Mouse (Mus musculus) frontal cortex, postnatal 10 days (tissue): ENCODE results near the gene Asphd1.
"Not testable (repeated sequence)": the region's sequence is repeated elsewhere in the genome, so short reads cannot be mapped to it uniquely, and the experiment has no call there.

Source experiments
- DNase-seq, 2 experiments: peaks; one replicate each; pipeline ENCODE4 v3.0.0; 2022; ENCODE audit warnings: low spot score in 2 of 2, mixed read lengths in 1 of 2

Gene Asphd1

GRCm38 (mm10) chr7:126950647-126951615 lies 1.5 kb upstream of the Asphd1 start:
- no peak for DNase-seq

DNA sequence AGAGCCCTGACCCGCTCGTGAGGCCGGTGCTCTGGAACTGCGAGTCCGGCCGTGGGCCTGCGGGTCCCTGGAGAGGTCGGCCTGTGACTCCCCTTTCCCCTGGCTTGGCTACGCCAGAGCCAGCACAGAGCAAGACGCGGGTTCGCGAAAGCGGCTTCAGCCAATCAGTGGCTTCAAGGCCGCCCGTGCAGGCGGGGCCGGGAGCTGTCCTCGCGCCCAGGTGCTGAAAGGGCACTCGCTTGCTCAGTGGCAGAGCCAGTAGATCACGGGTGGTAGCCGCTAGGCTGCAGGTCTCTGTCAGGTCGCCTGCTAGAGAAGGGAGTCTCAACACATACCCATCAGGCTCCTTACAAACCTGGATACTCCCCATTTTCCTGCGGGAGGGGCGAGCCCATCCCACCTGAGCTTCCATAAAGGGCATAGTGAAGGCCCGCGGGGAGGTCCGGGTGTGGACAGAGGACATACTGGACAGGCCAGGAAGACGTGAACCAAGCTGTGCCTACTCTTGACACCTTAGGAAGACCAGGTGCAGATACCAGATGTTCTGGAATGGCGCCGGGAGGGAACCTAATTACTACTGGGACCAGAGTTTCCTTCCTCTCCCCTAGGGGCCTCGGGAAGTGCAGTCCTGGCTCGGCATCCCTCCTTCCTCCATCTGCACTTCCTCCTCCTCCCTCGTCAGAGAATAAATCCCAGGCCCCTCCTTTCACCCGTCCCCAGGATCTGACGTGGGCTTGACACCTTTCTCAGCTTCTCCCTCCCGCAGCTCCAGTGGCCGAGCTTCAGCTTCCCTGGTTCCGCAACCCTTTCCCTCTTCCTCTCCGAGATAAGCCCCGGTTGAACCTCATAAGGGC lies 638 bp upstream of the Asphd1 start, which contains the start of gene Sez6l2:
Gene Sez6l2, plus strand, starts transcription at position 771 of the 854 bp plus-strand sequence.
- DNase-seq = peak; percentile 77 to 80

GRCm38 (mm10) chr7:126948626-126949025 lies 756 bp downstream of the Asphd1 start:
- no peak for DNase-seq

DNA sequence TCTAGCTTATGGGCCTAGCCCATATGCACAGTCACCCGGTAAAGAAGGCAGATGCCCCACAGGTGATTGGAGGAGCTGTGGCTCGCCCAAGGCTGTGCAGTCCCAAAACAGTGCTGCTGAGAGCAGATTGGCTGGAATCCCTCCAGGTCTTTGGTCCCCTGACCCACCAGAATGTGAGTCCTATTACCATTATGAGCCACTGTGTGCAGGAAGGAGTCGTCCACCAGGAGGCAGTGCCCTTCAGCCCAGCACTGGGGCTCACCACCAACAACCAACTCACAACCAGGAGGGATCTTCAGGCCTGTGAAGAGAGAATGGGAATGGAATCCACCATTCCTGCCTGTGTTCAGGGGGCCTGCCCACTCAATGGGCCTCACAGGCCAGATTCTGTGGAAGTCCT lies 2.9 kb downstream of the Asphd1 start:
- peak in 1 of 2 experiments; percentile 40 for DNase-seq

- no peak for DNase-seq
Measured at GRCm38 (mm10) chr7:126941801-126942200, 7.6 kb downstream of the Asphd1 start.

DNA sequence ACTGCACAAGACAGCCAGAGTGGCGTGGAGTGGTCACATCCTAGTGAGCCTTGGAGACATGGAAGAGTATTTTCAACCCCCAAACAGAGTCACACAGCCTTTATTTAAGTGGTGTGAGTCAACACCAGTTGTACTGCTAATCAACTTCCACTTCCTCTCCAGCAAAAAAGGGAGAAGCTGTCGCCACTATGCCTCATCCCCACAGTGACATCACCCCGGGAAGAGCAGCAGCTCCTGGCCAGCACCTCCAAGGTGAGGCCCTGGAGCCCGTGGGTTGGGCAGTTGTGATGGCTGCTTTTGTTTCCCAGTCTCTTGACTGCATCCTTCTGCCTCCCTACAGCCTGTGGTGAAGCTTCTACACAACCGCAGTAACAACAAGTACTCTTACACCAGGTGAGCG lies 8.2 kb downstream of the Asphd1 start:
- DNase-seq = no peak

DNA sequence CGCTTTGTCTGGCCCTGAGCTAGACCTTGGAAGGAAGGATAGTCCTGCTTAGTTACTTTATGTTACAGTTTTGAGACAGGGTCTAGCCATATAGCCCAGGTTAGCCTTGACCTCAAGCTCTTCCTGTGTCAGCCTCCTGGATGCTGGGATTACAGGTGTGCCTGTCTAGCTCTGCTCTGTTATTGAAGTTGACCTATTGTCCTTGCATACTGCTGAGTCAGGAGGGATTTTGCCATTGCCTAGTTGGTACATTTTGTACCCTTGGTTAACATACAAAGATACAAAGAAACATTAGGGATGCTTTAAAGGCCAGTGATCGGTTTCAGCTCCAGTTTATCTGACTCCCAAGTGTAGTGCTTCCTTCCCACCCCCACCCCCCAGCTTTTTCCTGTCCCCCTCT lies 16.7 kb downstream of the Asphd1 start:
- no peak for DNase-seq

DNA sequence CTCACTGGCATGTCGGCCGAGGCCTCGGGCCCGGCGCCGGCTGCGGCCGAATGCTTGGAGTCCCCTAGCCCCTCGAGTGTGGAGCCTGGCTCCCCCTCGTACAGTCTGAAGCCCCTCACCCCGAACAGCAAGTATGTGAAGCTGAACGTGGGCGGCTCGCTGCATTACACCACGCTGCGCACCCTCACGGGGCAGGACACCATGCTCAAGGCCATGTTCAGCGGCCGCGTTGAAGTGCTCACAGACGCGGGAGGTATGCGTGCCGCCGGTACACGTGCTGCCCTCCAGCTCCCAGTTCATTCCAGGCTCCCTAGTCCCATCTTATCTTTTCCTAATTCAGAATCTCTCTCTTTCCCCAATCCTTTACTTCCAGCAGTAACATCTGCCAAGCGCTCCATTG lies 20.3 kb downstream of the Asphd1 start:
- no peak for DNase-seq

DNA sequence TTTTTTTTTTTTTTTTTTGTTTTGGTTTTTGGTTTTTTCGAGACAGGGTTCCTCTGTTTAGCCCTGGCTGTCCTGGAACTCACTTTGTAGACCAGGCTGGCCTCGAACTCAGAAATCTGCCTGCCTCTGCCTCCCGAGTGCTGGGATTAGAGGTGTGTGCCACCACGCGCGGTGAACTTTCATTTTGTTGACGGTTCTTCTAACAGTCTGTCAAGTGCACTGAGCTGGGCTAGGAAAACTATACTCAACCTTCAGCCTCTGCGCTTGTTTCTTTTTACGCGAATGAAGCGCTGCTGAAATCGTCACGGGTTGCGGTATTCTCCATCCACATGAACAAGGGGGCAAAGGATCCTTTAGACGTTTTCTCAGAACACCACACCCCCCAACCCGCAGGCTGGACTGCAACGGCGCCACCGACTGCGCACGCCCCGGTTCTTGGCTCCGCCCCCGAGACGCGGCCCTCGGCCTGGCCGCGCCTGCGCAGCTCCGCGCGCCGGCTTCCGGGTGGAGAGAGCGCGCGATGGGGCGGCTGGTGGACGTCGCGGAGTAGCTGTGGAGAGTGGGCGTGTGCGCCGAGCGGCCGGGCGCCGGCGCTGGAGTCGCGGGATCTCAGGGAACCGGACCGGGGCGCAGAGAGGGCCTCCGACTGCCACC lies 20.9 kb downstream of the Asphd1 start, which contains the start of gene Kctd13:
Gene Kctd13, plus strand, starts transcription at position 496 of the 654 bp plus-strand sequence.
- DNase-seq = peak; percentile 79 to 88

- no peak for DNase-seq
Measured at GRCm38 (mm10) chr7:126926299-126926698, 23.1 kb downstream of the Asphd1 start.

GRCm38 (mm10) chr7:126923999-126924398 lies 25.4 kb downstream of the Asphd1 start:
- no peak for DNase-seq

GRCm38 (mm10) chr7:126922624-126923060 lies 26.7 kb downstream of the Asphd1 start, which contains the start of gene Tmem219:
TSS of gene Tmem219 (minus strand) at chr7:126922917.
- DNase-seq = peak in 1 of 2 experiments; percentile 22

GRCm38 (mm10) chr7:126921563-126921962 lies 27.8 kb downstream of the Asphd1 start:
- no peak for DNase-seq

- no peak for DNase-seq
Measured at GRCm38 (mm10) chr7:126919973-126920372, 29.4 kb downstream of the Asphd1 start.

- DNase-seq = not testable (repeated sequence)
Measured at GRCm38 (mm10) chr7:126918356-126918755, 31.0 kb downstream of the Asphd1 start.

- DNase-seq = no peak
Measured at GRCm38 (mm10) chr7:126914844-126915243, 34.5 kb downstream of the Asphd1 start.

DNA sequence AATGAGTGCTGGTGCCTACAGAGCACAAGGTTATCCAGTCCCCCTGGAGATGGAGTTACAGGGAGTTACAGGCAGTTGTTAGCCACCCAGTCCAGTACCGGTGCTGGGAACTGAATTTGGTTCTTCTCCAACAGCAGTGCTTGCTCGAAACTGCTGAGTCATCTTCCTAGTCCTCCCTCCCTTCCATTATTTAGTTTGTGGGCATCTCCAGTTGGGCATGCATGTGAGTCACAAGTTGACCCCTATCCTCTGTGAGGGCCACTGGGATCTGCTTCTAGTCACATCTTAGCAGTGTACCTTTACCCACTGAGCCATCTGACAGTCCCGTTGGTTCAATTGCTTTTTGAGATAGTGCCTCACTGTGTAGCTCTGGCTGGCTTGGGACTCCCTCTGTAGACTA lies 43.8 kb downstream of the Asphd1 start:
- DNase-seq = no peak

DNA sequence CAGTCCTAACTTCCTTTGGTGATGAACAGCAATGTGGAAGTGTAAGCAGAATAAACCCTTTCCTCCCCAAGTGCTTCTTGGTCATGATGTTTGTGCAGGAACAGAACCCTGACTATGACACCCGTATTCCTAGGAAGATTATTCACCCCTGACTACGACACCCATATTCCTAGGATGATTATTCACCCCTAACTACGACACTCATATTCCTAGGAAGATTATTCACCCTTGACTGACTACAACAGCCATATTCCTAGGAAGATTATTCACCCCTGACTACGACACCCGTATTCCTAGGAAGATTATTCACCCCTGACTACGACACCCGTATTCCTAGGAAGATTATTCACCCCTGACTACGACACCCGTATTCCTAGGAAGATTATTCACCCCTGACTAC lies 49.6 kb downstream of the Asphd1 start:
- DNase-seq = not testable (repeated sequence)

DNA sequence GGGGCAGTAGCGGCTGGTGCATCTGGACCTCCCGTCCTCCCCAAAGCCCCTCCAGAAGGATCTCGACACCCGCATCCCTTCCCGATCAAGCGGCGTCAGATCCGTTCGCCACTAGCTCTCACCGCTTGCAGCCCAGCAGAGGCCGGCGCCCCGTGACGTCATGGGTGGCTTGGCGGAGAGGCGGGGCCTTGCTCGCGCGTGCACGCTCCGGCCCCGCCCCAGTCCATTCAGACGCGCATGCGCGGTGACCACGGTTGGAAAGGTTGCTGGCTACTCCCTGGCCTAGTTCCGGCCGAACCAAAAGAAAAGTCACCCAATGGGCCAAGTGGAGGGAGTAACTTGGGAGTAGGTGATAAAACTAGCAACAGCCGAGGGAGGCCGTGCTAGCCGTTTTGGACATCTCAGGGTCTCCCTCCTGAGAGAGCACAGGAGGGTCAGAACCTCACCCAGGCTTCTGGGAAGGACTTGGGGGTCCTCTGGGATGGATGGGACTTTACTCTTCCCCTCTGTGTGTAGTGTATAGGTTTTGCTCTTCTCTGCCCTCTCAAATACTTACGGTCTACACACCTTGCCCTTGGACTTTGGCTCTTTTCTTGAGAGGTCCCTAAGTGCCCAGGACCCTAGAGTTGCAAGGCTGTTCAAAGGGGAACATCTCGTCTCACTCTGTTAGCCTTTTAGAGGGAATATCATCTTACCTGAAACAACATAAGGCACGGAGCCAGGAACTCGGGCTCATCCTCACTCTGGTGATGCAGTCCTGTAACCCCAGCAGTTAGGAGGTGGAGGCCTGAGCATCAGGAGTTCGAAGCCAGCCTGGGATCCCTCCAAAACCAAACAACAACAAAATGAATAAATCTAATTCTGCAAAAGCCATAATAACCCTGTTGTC lies 51.0 kb downstream of the Asphd1 start:
- peak; percentile 87 to 96 for DNase-seq

GRCm38 (mm10) chr7:126897390-126898101 lies 51.8 kb downstream of the Asphd1 start:
- peak in 1 of 2 experiments; percentile 15 for DNase-seq
